Mouse (Mus musculus) left cerebral cortex, postnatal 14 days (tissue): Measurements from ENCODE around the gene Pot1b. TPM values are rescaled to one million over a fixed set of nuclear protein-coding genes. Genes with fewer than 3 reads are reported as not detected.
A peak's percentile ranks its signal among the peaks of the same experiment; 100 is the strongest.

Experiments
- DNase-seq, 2 experiments: peaks; one replicate each; pipeline ENCODE4 v3.0.0; 2021 to 2022; ENCODE audit warnings: low spot score in 2 of 2, mixed read lengths in 1 of 2
- intact Hi-C: fragments of 180-260 bp; cut with DNase I; formaldehyde crosslinking; loops from one replicate; pipeline ENCODE4 v1.15.1; 2025
- long read RNA-seq, 2 experiments: library from polyadenylated mRNA; stranded (forward); transcript quantifications; one replicate each; pipeline ENCODE4 v2.0.0; 2021
- total RNA-seq, 2 experiments: library from RNA; stranded (reverse); gene quantifications; 2 replicates each; pipeline ENCODE4 v1.2.3; 2021

Gene Pot1b
- total RNA-seq, result 1 to 10 TPM; 5.9 to 6.4 TPM
- long read RNA-seq, experiment 1, result 0 reads
- long read RNA-seq, experiment 2, partial matches to known transcripts, result 0 of 1 reads
- long read RNA-seq, experiment 2, other reads (novel, unspliced or antisense), result 1 of 1 reads

- intact Hi-C loops, result loop anchor here (5.0 kb wide), 1 partner anchor 175 kb away; no protein-coding TSS in a partner anchor
- peak; percentile 95 to 98 for DNase-seq
Observed at GRCm38 (mm10) chr17:55711984-55712811, at the start of gene Pot1b. Gene Pot1b (minus strand): TSS chr17:55712628.

DNA sequence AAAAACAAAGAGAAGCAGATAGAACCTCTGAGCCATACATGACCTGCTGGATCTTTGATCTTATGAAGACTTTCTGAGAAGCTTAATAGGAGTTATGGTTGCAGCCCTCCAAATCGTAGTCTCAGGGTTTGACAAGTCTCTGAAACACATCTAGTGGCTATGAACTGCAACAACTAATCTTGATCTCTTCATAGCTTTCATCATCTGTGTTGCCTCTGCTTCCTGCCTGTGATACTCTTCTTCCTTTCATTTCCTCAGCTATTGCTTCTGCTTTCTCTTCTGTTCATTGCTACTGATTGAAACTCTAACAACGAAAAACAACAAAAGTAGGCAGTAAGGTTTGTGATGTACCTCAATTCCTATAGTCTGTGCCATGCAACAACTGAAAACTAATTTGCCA lies 38.7 kb upstream of the Pot1b start:
- intact Hi-C loops, result no loop called here
- DNase-seq, result no peak

DNA sequence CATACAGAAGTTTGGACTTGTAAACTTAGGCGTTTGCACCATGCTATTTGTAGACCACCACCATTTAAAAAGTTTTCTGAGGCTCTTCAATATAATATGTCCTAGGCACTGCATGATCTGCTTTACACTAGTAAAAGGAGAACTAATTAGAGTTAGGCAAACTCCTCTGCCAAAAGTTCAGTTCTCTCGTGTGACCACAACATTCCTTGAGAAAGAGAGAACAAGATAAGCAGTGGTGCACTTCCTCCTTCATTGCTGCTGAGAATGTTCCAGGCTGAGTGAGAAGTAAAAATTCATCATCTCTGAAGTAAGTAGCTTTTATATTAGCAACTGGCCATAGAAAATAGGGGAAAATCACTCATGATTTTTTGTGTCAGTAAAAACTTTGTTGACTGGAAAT lies 37.4 kb upstream of the Pot1b start, which contains the start of gene Adgre4:
TSS of gene Adgre4 (plus strand) at position 199 of the 400 bp plus-strand sequence.
- intact Hi-C loops, result no loop called here
- no peak for DNase-seq

DNA sequence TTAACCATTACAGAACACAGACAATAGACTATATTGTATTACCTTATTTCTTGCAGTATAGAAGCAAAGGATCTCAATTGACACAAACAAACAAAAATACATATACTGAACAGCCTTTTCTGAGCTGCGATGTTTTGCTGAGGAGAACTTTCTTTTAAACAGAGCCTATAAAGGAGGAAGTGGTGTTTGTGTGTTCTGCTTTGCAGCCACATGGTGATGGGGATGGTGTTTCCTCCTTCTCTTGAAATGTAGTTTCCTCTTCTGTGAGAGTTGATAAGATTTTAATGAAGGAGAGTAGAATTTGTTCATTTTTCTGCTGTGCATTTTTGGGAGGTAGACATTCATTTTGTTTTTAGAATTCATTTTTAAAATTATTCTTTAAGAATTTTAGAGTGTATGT lies 24.2 kb upstream of the Pot1b start:
- no peak for DNase-seq
- intact Hi-C loops, result no loop called here

DNA sequence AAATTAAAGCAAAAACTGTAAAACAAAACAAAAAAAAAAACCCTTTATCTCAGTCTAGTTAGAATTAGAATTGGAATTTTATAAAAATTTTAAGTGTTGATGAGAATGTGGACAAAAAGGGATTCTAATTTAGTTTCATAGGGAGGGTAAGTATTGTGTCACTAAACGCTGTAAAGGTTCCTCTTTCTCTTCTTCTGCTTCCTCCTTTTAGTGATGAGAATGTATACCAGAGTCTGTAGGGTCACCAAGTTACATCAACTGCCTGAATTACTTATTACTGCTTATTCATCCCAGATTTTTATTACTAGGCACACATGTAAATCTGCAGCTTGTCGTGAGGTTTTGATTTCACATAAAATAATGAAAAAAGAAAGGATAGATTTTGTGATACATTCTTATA lies 13.8 kb upstream of the Pot1b start:
- no peak for DNase-seq
- intact Hi-C loops, result no loop called here

DNA sequence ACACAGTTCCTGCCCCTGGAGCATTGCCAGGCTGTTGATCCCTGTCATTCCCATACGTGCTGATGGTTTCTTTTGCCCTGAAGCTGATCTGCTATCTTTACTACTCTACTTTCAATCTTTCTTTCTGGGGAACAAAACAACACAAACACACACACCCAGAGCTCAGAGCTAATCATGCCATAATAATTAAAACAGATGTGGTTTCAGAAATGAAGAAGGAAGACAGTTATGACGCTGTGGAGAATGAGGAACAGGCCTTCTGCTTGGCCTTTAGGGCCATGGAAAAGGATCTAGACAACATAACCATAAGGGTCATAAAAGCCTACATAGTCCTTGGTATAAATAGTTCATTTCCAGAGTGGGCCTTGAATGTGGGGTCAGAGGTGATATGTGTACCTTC lies 9.8 kb upstream of the Pot1b start:
- intact Hi-C loops, result no loop called here
- no peak for DNase-seq

DNA sequence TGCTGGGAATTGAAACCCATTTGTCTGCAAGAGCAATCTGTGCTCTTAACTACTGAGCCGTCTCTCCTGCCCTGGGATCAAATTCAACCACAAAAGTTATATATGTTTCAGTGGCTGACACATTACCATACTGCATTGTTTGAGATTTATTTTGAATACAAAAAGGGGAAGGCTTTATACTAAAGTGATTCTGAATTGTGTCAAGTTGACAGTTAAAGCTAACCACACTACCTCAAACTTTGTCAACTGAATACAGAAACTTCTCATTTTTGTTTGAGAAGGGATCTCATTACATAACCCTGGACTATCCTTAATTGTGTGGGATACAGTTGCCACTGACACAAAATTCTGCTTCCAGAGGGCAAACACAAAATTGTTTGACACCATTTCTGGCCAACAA lies 8.8 kb upstream of the Pot1b start:
- intact Hi-C loops, result no loop called here
- DNase-seq, result no peak

- no peak for DNase-seq
- intact Hi-C loops, result loop anchor here (5.0 kb wide), 1 partner anchor 254 kb away; the partner anchor contains the start of gene Yju2
Observed at GRCm38 (mm10) chr17:55702865-55703264, 9.6 kb downstream of the Pot1b start.

- DNase-seq, result peak; percentile 81 to 85
- intact Hi-C loops, result loop anchor here (5.0 kb wide), 1 partner anchor 255 kb away; the partner anchor contains the start of gene Yju2
Observed at GRCm38 (mm10) chr17:55702161-55702820, 10.1 kb downstream of the Pot1b start.

GRCm38 (mm10) chr17:55699388-55699787 lies 13.0 kb downstream of the Pot1b start:
- intact Hi-C loops, result no loop called here
- no peak for DNase-seq

DNA sequence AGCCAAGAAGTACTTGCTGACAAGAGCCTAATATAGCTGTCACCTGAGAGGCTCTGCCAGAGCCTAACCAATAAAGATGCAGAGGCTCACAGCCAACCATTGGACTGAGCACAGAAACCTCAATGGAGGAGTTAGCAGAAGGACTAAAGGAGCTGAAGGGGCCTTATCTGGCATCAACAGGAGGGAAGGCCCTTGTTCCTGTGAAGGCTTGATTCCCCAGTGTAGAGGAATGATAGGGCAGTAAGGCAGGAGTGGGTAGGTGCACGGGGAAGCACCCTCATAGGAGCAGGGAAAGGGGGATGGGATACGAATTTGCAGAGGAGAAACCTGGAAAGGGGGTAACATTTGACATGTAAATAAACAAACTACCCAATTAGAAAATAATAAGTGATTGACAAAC lies 51.3 kb downstream of the Pot1b start:
- intact Hi-C loops, result no loop called here
- DNase-seq, result no peak

- intact Hi-C loops, result no loop called here
- DNase-seq, result no peak
Observed at GRCm38 (mm10) chr17:55625092-55625491, 87.3 kb downstream of the Pot1b start, which contains the start of gene Vmn2r118. Gene Vmn2r118 (minus strand): TSS chr17:55625192.

Other genes with a start within 250 kb of the Pot1b start
- gene Vmn2r118, start 87.4 kb downstream of the Pot1b start, total RNA-seq, result not detected
- not detected for gene Adgre4, start 37.4 kb upstream of the Pot1b start, total RNA-seq
- 1 to 10 TPM; 6.7 to 9.1 TPM for gene Zfp119a, start 166.3 kb upstream of the Pot1b start, total RNA-seq
- 1 to 10 TPM; 6.1 TPM for gene Zfp959, start 179.5 kb upstream of the Pot1b start, total RNA-seq
- 1 to 10 TPM; 2.9 to 3.6 TPM for gene Zfp119b, start 236.9 kb upstream of the Pot1b start, total RNA-seq
- 1 to 10 TPM; 2.0 to 3.3 TPM for gene Ebi3, start 240.0 kb upstream of the Pot1b start, total RNA-seq
- 10 to 100 TPM; 14.2 to 15.0 TPM for gene Yju2, start 246.5 kb upstream of the Pot1b start, total RNA-seq